Mouse (Mus musculus) intestine, embryonic 16.5 days (tissue): ENCODE data around the gene Kcnc4. TPM values are rescaled to one million over a fixed set of nuclear protein-coding genes. Genes with fewer than 3 reads are reported as not detected.

ENCODE experiments used
- ATAC-seq: fragments of 200-750 bp; cut with Nextera tagmentation; 2 replicates; pipeline ENCODE4 v1.8.0; 2017; ENCODE audit warnings: moderate TSS enrichment, moderate library complexity
- H3K27ac ChIP-seq: fragments of 300-500 bp; sonication (generic); 2 replicates; pipeline ENCODE4 v1.5.1; 2014; ENCODE audit warnings: mild to moderate bottlenecking, low read length
- H3K27me3 ChIP-seq: fragments of 300-500 bp; sonication (generic); replicated peaks from 2 replicates; pipeline ENCODE4 v1.6.1; 2014; ENCODE audit warnings: low read length, control low read depth, mixed read lengths; ENCODE audit not compliant: control insufficient read depth, insufficient read depth
- H3K36me3 ChIP-seq: fragments of 300-500 bp; sonication (generic); 2 replicates; pipeline ENCODE4 v1.6.1; 2014; ENCODE audit warnings: low read length, control low read depth; ENCODE audit not compliant: control insufficient read depth, insufficient read depth
- H3K4me1 ChIP-seq: fragments of 300-500 bp; sonication (generic); 2 replicates; pipeline ENCODE4 v1.6.1; 2014; ENCODE audit warnings: low read length, control low read depth, mixed read lengths; ENCODE audit not compliant: control insufficient read depth, insufficient read depth
- H3K4me2 ChIP-seq: fragments of 300-500 bp; sonication (generic); 2 replicates; pipeline ENCODE4 v1.6.1; 2014; ENCODE audit warnings: low read depth, low read length, control low read depth
- H3K4me3 ChIP-seq: fragments of 300-500 bp; sonication (generic); 2 replicates; pipeline ENCODE4 v1.5.1; 2014; ENCODE audit warnings: mild to moderate bottlenecking, low read length
- H3K9ac ChIP-seq: fragments of 300-500 bp; sonication (generic); 2 replicates; pipeline ENCODE4 v1.6.1; 2014; ENCODE audit warnings: low read depth, low read length
- H3K9me3 ChIP-seq: fragments of 300-500 bp; sonication (generic); 2 replicates; pipeline ENCODE4 v1.6.1; 2016; ENCODE audit warnings: low read length, control low read depth; ENCODE audit not compliant: control insufficient read depth
- WGBS: fragments of 180-500 bp; shearing (Covaris S2); extraction: QIAGEN DNeasy Blood & Tissue Kit; methylation state at CpG from one replicate; pipeline ENCODE4 v1.1.7; 2014; 5-methylcytosine and 5-hydroxymethylcytosine counted together
- polyA plus RNA-seq: library from polyadenylated mRNA; unstranded; fragments of >200 nt; fragmentation: Nextera tagmentation; extraction: Ambion mirVana; gene quantifications from 2 replicates; pipeline ENCODE4 v1.2.1, GENCODE M21; 2015

Gene Kcnc4
- polyA plus RNA-seq, 1 experiment from 2014 or later = not detected

DNA sequence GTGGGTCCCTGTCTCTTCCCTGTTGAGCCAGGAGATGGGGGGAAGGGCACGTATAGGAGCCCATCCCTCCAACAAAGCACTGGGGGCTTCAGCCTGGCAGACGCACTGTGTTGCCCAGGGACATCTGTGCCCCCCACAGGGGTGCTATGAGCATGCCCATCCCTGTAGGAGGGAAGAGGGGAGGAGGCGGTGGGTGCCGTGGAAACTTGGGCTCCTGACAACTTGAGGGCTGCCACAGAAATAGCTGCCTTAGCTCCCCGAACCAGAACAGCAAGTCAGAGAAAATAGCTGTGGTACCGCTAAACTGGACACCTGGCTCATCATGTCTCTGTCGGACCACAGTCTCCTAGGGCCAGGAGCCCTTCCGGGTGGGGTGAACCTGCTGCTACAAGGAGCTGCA is 18.0 kb downstream of the Kcnc4 start:
- no peaks in the 10 kb centered on the region for H3K4me1 ChIP-seq
- H3K27ac ChIP-seq = no peak overlapping the region
- no peaks in the 10 kb centered on the region for H3K9me3 ChIP-seq
- no peak overlapping the region for H3K4me2 ChIP-seq
- H3K36me3 ChIP-seq = no peaks in the 10 kb centered on the region
- no peak overlapping the region for H3K4me3 ChIP-seq
- no peak overlapping the region for H3K9ac ChIP-seq
- no peak for ATAC-seq
- no peaks in the 10 kb centered on the region for H3K27me3 ChIP-seq
- WGBS = 82% methylated on average over 8 of the region's 8 CpGs

DNA sequence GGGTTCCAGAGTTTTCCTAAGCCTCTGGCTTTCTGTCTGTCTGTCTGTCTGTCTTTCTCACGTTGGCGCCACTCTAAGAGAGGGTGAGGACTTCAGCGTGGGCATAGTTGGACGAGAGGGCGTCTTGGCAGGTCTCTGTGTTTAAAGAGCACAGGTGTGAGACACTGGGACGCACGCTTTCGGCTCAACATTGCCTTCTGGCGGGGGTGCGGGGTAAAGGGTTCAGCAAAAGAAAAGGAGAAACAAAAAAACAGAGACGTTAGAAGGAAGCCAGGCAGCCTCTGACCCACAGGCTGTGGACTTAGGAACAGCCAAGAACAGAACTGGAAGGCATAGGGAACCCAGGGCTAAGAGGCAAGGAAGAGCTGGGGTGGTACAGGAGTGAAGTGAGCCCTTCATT is 20.1 kb downstream of the Kcnc4 start:
- H3K27me3 ChIP-seq = no peaks in the 10 kb centered on the region
- no peak overlapping the region for H3K27ac ChIP-seq
- H3K36me3 ChIP-seq = no peaks in the 10 kb centered on the region
- no peak overlapping the region for H3K9ac ChIP-seq
- ATAC-seq = no peak
- H3K4me2 ChIP-seq = no peak overlapping the region
- no peak overlapping the region for H3K4me3 ChIP-seq
- H3K4me1 ChIP-seq = no peaks in the 10 kb centered on the region
- 86% methylated on average over 11 of the region's 11 CpGs for WGBS
- H3K9me3 ChIP-seq = no peaks in the 10 kb centered on the region

DNA sequence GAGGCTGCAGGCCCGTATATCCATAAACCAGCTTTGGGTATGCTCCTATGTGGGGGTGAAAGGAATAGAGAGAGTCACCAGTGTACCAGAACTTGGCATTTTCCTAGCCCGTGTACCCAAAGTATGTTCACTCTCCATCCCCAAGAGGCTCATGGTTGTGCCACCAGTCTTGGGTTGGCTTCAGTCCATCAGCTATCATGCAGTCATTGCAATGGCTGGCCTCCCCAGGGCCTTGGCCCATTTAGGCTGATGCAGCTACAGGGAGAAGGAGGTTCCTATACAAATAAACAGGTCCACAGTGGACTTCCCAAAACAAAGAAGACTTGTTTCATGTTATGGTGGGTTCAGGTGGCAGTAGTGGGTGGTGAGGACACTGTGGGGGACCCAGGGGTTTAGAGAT is 21.7 kb downstream of the Kcnc4 start:
- H3K27ac ChIP-seq = no peak overlapping the region
- H3K4me2 ChIP-seq = no peak overlapping the region
- H3K4me1 ChIP-seq = no peaks in the 10 kb centered on the region
- WGBS = 93% methylated on average over 2 of the region's 2 CpGs
- H3K9me3 ChIP-seq = no peaks in the 10 kb centered on the region
- H3K9ac ChIP-seq = no peak overlapping the region
- ATAC-seq = no peak
- H3K36me3 ChIP-seq = no peaks in the 10 kb centered on the region
- H3K27me3 ChIP-seq = no peaks in the 10 kb centered on the region
- no peak overlapping the region for H3K4me3 ChIP-seq

DNA sequence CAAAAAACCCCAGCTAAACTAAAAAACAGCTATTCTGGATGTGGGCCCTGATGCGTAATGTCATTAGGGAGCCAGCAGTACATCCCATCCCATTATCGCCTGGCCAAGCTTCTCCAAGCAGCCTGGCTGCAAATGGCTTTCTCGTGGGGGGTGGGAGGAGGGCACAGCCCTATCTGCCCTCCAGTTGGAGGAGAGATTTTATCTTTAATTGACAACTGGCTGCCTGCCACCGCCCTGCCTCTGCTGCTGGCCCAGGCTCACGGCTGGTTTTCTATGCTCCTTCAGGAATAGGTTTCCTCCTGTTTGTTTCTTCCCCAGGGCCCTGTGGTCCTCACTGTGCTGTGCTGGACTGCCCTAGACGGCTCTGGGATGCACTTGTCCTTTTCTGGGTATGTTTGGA is 22.9 kb downstream of the Kcnc4 start:
- Histone ChIP-seq H3K4me1 (no peaks in the 10 kb centered on the region), H3K27ac (no peak overlapping the region), H3K4me2 (no peak overlapping the region), H3K4me3 (no peak overlapping the region), H3K27me3 (no peaks in the 10 kb centered on the region), H3K9ac (no peak overlapping the region), H3K36me3 (no peaks in the 10 kb centered on the region), H3K9me3 (no peaks in the 10 kb centered on the region)
- ATAC-seq = no peak
- WGBS = 46% methylated on average over 6 of the region's 6 CpGs

DNA sequence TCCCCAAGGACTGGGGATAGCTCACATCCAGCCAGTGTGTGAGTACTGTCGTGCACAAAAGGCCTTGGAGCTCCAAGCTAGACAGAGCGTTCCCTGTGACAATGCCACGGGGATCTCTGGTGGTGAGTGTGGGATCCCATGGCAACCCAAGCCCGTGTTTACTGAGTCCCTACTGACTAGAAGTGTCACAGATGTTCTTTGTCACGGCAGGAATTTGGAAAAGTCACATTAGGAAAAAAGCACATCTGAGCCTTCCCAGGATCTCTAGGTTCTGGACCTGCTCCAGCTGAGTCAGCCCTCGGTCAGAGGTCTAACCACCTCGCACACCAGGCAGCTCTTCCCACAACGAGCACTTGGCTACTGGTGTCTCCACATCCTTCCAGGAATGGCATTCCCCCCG is 25.7 kb downstream of the Kcnc4 start:
- ATAC-seq = no peak
- 51% methylated on average over 9 of the region's 9 CpGs for WGBS
- H3K27me3 ChIP-seq = no peaks in the 10 kb centered on the region
- no peaks in the 10 kb centered on the region for H3K36me3 ChIP-seq
- no peaks in the 10 kb centered on the region for H3K9me3 ChIP-seq
- H3K9ac ChIP-seq = no peak overlapping the region
- no peak overlapping the region for H3K4me3 ChIP-seq
- no peak overlapping the region for H3K27ac ChIP-seq
- no peak overlapping the region for H3K4me2 ChIP-seq
- H3K4me1 ChIP-seq = no peaks in the 10 kb centered on the region

DNA sequence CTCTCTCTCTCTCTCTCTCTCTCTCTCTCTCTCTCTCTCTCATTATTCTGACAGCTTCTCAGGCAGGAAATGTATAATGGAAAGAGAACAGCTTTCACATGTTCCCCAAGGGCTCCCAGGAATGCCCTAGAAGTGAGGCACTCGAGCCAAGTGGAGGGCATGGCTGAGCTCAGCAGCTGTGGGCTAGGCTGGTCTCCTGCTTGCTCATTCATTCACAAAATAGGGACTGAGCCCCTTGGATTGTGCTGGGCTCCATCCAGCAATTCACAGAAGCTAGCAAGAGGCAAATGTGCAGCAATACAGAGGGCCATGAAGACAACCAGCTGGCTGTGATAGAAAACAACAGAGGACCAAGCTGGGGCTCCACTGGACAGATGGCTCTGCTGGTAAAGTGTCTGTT is 28.1 kb downstream of the Kcnc4 start:
- no peak overlapping the region for H3K27ac ChIP-seq
- H3K4me2 ChIP-seq = no peak overlapping the region
- H3K36me3 ChIP-seq = no peaks in the 10 kb centered on the region
- no peaks in the 10 kb centered on the region for H3K27me3 ChIP-seq
- no peak overlapping the region for H3K9ac ChIP-seq
- no peaks in the 10 kb centered on the region for H3K4me1 ChIP-seq
- H3K4me3 ChIP-seq = no peak overlapping the region
- ATAC-seq = no peak
- H3K9me3 ChIP-seq = no peaks in the 10 kb centered on the region
- WGBS = 21% methylated on average over 1 of the region's 1 CpGs

DNA sequence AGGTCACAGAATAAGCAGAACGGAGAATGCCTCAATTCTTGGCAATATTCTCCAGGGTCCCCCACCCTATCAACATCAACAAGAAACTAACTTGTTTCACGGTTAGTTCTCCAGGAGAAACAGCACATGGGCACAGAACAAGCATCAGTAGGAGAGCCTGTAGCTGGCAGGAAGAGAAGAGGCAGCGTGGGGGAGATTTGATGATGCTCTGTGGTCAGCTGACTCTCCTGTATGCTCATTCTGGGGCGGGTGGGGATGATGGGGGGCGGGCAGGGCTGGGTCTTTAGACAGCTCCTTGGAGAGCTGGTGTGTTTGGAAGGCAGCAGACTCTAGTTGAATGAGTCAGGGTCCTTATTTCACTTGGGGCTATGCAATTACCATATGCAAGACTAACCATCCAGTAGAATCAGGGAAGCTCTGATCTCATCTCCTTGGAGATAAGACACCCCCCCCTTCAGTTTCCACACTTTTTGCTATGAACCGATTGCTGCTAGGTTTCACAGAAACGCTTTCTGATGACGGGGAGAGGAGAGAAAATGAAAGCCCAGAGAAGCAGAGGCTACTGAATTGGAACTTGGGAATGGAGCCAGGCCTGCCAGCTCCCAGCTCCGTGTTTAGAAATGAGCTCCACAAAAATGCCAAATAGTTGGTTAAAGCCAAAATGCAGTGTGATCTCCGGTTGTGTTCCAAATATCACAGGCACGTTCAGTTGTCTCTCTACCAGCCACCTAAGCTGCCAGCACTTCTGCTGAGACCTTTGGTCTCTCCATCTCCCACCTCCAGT is 34.9 kb downstream of the Kcnc4 start:
- Histone ChIP-seq H3K4me2 (no peak overlapping the region), H3K4me3 (no peak overlapping the region), H3K4me1 (no peaks in the 10 kb centered on the region), H3K9me3 (no peaks in the 10 kb centered on the region), H3K9ac (no peak overlapping the region), H3K36me3 (no peaks in the 10 kb centered on the region), H3K27me3 (no peaks in the 10 kb centered on the region), H3K27ac (no peak overlapping the region)
- 70% methylated on average over 11 of the region's 11 CpGs for WGBS
- no peak for ATAC-seq

DNA sequence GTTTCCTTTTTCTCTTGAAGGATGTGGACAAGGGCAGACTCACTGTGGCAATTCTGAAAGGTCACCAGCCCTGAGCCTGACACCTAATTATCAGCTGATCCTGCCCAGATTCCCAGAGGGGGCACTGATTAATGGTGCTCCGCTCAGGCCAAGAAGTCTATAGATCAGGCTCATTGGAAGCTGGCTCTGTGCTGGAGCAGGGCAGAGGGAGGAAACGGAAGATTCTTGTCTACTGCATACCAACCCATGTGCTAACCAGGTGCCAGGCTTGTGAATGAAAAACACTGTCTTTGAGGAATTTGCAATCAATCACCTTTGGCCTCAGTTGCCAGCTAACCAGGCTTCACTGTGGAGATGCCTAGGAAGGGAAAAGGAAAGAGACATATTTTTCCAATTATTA is 39.2 kb downstream of the Kcnc4 start:
- H3K27me3 ChIP-seq = no peaks in the 10 kb centered on the region
- H3K36me3 ChIP-seq = no peaks in the 10 kb centered on the region
- H3K4me3 ChIP-seq = no peak overlapping the region
- ATAC-seq = no peak
- 48% methylated on average over 2 of the region's 2 CpGs for WGBS
- H3K4me1 ChIP-seq = no peaks in the 10 kb centered on the region
- H3K4me2 ChIP-seq = no peak overlapping the region
- H3K9ac ChIP-seq = no peak overlapping the region
- no peaks in the 10 kb centered on the region for H3K9me3 ChIP-seq
- no peak overlapping the region for H3K27ac ChIP-seq

DNA sequence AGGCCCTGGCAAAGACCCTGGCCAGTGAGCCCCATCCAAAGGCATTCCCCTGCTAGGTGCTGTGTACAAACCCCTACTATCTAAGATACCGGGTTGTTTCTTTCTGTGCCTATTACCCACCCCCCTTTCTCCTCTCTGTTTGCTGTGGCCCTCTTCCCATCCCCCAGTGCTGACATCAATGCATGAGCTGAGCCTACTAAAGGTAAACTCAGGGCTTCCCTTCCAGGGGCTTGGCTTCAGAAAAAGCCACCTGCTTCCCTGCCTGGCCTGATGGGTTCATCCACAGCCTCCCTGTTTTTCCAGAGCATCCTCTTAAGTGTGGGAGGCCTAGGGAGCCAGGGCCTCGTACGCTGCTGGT is 42.1 kb downstream of the Kcnc4 start:
- Histone ChIP-seq H3K4me2 (no peak overlapping the region), H3K27ac (no peak overlapping the region), H3K9me3 (no peaks in the 10 kb centered on the region), H3K4me3 (no peak overlapping the region), H3K4me1 (no peaks in the 10 kb centered on the region), H3K36me3 (no peaks in the 10 kb centered on the region), H3K27me3 (no peaks in the 10 kb centered on the region), H3K9ac (no peak overlapping the region)
- no peak for ATAC-seq
- 68% methylated on average over 3 of the region's 3 CpGs for WGBS
